Mouse (Mus musculus) brain, adult 2 months (tissue): ENCODE data around the gene Ern2.

Source experiments
- DNase-seq: peaks from one replicate; pipeline ENCODE4 v3.0.0; 2011; ENCODE audit warnings: low read depth, low spot score

Ern2 gene

DNA sequence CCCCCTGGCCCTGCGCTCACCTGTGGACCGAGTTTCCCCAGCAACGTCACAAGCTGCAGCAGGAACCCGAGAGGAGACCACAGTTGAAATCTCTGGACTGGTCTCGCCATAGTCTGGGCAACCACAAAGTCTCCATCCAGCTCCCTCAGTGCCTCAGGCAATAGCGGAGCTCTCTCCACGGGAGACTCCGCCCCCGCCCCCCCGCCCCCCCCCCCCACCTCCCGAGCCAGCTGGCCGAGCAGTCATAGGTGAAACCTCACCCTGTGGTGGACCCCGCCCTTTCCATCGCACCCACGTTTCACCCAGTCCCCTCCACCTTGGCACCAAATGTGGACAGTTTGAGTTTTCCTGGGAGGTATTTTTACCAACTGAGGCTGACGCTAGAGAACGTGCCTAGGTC is at the start of gene Ern2:
Gene Ern2 (minus strand): TSS at position 165 of the 400 bp plus-strand sequence.
- DNase-seq: no peak

DNA sequence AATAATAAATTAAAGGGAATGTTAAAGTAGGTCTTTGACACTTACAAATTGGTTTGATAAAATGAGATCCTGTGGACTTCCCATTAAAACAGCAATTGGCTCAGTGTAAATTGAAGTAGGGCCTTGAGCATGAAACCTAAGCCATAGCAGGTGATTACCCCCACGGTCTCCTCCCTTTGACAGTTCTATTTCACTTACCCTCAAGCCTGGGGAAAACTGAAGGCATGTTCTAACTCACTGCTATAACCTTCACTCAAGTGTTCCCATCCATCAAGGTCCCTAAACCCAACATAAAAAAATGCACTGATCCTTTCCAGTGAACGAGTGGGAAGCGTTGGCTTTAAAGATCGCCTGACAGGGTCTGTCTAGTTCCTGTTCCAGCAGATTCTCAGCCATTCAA is 44.9 kb upstream of the Ern2 start:
- no peak for DNase-seq

DNA sequence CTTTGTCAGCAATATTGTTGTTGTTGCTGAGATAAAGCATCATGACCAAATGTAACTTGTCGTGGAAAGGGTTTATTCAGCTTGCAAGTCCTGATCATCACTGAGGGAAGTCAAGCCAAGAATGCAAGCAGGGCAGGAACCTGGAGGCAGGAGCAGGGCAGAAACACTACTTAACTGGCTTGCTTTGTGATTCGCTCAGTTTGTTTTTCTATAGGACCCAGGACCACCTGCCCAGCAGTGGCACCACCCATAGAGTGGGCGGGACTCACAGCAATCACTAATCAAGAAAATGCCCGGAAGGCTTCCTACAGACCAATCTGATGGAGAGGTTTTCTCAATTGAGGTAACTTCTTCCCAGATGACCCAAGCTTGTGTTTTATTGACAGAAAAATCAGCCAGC is 43.9 kb upstream of the Ern2 start:
- no peak for DNase-seq

DNA sequence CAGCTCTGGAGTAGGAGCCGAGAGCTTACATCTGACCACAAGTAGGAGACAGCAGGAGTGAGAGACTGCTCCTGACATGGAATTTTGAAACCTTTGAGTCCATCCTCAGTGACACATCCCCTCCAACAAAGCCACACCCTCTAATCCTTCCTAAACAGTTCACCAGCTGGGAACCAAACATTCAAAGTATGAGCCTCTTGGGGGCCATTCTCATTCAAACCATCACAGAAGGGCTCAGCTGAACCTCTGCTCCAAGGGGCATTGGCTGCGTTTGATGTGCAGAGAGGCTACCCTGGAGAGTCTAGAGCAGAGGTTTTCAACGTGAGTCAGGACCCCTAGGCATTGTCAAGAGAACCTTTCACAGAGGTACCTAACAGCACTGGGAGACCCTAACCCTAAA is 43.3 kb upstream of the Ern2 start:
- DNase-seq: no peak

DNA sequence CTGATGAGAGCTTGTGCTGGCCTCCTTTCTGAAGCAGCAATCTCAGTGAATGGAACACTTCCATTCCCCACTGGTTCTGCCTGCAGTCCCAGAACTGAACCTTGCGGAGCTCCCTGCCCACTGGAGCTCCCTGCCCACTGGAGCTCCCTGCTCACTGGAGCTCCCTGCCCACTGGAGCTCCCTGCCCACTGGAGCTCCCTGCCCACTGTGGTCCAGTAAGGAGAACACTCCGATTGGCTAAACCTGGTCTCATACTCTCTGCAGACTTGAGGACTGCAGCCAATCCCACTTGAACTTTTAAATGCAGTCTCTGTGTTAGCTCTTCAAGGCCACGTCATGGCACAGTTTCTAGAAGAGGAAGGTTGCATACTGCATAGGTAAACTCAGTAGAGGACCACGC is 40.7 kb upstream of the Ern2 start:
- no peak for DNase-seq

DNA sequence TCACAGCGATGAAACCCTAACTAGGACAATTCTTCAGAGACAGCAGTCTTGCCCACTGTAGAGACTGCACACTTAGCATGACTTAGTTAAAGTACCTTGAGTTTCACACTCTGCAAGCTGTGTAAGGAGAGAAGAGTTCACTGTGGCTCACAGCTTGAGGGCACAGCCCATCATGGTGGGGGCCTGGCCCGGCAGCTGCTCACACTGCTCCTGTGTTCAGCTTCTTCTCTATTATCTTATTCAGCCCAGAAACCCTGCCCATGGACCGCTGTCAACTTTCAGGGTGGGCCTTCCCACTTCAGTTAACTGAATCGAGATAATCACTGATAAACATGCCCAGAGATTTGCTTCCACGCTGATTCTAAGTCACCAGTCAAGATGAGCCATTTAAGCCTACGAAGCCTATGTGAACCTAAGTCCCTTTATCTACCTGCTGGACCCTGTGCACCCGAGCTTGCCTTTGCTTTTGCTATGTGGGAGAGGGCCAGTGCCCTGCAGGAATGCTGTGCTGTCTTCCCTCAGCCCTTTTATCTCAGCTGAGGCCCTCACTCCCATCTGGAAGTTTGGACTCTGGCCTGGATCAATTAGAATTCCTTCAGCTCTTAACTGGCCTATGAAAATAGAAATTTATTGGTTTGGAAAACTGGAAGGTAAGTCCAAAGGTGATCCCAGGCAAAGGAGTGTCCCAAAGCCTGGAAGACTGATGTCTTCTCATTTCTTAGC is 40.2 kb upstream of the Ern2 start:
- no peak for DNase-seq

DNA sequence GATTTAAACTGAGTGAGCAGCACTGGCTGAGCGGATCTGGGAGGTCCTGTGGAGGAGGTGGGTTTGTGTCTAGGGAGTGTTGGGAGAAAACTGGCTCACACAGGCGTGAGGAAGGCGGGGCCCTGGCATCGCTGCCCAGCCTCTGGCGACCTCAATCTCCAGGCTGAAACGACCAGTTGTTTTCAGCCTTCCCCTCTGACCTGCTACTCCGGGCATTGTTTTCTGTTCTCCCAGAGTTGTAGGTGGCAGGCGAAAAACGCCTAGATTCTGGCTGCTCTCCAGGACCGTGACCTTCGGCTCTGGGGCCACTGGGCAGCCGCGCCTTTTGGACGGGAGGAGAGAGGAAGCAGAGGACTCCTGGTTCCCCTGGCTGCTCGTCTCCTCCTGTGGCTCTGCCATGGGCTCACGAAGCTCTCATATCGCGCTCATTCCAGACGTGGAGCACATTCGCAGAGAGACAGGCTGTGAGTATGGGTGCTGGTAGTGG is 33.4 kb upstream of the Ern2 start, which contains the start of gene Chp2:
Gene Chp2 (plus strand): TSS at position 182 of the 487 bp plus-strand sequence.
- DNase-seq: peak; percentile 10

DNA sequence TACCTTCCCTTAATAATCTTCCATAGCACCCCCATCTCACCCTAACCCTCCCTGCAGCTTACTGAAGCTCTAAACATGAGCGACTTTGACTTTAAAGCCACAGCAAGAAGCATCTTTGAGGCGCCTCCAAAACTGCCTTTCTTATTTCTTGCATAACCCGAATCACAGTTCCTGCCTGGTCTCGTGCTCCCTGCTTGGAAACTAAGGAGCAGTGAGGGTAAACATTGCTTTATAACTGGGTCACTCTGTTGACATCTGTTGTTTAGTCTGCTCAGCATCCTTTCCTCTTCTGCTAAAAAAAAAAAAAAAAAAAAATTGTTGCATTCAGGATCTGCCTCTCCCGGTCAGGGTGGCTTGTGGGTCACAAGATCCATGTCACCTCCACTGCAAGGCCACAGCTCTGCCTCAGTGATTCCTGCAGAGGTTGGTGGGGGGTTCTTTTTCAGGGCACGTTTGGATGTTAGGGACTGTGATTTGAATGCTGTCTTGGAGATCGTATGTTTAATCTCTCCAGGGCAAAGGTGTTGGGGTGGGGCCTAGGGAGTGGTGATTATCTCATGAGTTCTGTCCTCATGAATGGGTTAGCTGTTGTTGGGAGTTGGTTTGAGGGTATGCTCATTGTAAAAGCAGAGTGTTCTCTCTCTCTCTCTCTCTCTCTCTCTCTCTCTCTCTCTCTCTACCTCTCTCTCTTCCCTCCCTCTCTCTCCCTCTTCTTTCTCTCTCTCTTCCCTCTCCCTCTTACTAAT is 22.4 kb upstream of the Ern2 start:
- DNase-seq: peak; percentile 27

DNA sequence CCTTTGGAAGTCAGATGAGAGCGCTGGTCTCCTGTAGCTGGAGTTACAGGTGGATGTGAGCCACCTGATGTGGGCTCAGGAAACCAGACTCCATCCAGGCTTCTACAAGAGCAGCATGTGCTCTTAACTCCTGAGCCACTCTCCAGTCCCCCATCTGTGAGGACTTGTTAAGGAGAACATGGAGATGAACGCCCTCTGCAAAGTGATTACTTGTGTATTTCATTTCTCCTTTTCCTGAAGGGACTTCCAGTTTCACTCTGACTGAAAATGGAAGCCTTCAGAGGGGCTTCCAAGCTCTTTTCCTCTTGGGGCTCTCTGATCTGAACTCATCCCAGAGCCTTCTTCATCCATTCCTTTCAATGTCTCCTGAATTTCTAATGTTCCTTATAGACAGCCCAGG is 20.1 kb upstream of the Ern2 start:
- no peak for DNase-seq

DNA sequence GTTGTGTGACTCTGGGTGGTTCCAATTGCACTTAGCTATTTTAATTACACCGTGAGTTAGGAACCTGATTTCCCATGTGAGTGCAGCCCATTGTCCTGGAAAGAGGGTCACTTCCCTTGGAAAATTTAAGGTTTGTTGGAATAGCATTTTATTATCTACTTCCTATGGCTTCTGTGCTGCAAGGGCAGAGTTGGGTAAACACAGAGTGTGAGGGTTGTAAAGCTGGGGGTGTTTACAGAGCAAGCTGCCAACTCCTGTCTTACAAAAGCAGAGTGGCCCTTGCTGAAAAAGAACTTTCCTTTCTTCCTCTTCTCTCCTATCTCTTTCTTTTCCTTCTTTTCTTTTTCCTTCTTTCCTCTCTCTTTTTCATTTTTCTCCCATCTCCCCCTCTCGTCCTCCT is 17.9 kb upstream of the Ern2 start:
- DNase-seq: no peak

DNA sequence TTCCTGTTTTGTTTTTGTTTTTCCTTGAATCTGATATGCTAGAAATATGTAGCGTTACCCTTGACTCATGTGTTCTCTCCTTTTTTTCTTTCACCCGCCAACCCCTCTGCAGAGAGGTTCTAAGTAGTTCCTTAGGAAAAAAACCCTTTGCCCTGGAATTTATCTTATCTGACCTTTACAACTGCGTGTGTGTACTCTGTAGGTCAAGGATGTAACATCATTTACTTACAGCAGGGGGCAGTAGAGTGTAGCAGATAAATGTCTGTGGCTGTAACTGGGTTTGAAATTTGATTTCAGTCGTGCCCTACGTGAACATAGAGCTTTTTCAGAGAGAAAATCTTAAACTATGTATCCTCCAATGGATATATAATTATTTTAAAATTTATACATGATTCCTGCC is 13.3 kb upstream of the Ern2 start:
- peak; percentile 63 for DNase-seq

DNA sequence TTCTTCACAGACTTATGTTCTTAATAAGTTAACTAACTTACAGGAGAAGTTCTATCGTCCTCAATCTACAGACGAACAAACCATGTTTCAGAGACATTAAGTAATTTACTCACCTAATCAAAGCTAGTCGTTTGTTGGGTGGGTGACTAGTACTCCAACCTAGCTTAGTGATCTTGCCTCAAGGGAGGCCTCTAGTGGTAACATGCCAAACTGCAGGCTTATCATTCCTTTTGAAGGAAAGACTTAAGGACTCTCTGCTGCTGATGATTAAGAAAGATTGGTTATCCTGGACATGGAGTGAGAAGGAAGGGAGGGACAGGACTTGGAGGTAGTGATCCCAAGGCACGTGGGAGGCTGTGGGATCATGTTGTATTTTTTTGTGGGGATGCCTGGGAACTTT is 11.3 kb upstream of the Ern2 start:
- peak; percentile 75 for DNase-seq

DNA sequence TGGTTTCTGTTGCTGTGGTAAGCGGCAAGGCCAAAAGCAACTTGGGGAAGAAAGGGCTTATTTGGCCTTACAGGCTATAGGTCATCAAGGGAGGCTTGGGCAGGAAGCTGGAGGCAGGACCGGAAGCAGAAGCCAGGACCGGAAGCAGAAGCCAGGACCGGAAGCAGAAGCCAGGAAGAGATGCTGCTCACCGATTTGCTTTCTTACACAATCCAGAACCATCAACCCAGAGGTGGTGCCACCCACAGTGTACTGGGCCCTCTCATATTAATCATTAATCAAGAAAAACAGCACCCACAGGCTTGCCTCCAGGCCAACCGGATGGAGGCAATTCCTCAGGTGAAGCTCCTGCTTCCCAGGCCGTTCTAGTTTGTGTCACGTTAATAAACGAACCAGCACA is 10.8 kb upstream of the Ern2 start:
- no peak for DNase-seq

DNA sequence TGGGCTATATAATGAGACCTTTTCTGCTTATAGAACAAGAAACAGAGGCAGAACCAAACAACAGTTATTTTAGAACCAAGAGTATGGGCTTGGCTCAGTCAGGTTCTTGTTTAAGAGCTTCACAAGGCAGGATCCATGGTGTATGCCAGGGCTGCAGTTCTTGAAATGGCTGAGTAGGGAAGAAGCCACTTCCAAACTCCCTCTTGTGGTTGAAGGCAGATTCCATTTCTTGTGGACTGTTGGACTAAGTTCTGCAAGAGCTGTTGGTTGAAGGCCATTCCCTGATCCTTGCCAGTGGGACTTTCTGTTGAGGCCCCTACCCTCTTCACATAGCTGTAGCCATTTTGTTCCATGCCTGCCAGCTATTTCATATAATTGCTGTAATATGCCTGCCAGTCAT is 7.9 kb upstream of the Ern2 start:
- DNase-seq: no peak

DNA sequence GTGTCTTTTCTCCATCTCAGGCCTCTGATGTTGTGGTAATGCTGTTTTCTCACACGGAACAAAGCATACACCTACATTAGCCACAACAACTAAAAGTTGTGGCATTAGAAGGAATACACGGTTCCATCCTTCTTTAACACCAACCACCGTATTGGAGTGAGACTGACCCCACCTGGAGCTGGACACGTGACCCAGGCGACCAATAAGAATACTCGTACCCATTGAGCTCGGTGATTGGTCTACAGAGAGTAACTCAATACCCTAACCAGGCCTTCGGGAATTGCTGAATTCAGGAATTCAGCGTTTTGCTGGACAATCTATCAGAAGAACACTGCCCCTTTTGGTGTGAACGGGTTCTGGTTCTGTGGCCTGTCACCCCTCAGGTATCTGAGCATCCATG is 5.1 kb upstream of the Ern2 start:
- DNase-seq: no peak

DNA sequence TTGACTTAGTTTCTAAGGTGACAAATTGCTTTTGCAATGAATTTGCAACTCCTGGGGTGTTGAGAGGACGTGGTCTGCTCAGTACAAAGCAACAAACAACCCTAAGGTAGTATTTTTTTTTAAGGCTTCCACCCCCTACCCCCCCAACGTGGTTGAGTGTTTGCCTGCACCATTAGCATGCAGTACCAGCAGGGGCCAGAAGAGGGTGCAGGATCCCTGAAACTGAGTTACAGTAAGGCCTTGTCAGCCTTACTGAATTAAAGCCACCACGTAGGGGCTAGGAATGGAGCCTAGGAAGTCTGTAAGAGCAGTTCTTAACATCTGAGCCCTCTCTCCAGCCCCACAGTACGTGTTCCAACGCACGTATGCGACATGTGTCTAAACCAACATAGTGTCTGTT is 3.5 kb upstream of the Ern2 start:
- DNase-seq: peak; percentile 51

DNA sequence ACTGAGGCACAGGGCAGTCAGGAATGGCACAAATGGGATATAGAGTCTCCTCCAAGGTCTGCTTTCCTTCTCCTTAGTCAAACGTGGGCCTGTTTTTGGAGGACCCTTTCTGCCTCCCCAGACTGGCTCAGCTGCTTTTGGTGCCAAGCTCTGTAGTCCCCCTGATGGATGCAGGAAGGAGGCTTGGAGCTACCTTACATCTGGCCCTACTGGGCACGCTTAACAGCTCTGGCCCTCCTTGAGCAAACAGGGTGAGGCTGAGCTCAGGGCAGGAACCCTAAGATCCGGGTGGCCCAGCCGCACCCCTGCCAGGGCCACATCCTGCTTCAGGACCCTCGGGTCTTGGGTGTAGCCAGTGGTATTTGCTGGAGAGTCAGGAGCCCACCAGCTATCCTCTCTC is 1.4 kb downstream of the Ern2 start:
- DNase-seq: no peak

DNA sequence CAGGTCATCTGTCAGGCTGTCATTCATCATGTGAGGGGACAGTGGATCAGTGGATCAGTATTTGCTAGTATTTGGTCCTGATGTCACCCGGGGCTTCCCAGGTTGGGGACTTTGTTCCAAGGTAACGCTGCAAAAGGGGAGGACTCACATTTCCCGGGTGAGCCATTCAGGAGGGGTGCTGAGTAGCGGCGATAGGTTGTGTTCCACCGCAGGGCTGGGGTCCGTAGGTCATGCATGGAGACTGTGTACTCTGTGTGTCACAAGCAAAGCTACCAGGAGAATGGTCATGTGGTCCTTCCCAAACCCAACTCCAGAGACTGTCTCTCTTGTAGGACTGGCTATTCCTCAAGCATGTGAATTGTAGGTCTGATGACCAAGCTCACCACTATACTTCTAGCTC is 5.3 kb downstream of the Ern2 start:
- DNase-seq: no peak

DNA sequence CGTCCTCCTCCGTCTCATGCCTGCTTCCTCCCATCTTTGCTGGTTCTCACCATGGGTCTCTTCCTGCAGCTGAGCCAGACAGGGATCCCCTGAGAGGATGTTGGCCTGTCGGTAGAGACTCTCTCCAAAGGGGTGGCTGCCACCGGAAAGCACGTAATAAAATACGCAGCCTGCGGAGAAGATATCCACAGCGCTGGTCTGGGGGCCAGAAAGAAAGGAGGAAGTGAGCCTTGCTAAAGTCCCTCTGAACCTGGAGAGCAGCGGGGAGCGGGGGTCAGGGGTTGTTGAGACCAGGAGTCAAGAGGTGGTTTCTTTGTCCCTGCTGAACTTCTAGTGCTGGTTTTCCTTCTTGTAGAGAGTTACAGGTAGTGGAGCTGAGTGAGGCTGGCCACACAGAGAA is 14.4 kb downstream of the Ern2 start:
- no peak for DNase-seq

DNA sequence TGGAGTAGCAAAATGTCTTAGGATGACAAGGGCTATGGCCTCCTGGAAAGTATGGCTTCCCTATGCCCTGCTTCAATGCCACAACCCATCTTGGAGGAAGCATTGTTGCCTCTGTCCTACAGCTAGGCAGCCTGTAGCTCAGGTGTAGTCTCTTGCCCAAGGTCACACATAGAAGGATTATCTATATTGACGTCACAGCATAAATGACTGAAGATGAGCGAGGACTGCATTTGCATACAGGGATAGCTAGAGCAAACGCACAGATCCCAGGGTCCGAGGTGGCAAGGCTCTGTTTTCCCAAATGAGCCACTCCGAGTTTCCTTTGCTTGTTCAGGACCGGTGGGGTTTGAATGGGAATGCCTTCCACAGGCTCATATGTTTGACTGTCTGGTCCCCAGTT is 15.3 kb downstream of the Ern2 start:
- DNase-seq: no peak

DNA sequence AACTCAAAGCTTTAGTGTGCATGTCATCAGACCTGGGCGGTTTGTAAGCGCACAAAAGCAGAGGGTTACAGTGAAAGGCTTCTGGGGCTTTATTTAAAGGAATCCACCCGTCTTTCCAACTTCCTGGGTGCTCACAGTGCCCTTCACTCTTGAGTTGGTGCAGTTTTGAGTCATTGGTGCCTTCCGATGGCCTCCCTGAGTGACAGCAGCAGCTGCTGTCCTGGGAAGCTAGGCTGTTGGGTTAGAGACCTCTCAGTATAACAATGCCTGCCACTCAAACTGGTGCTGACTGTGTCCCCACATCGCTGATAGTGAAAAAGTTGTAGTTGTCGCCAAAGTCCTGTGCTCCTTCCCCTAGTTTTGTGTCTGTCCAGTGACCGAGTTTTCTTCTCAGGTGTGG is 18.8 kb downstream of the Ern2 start:
- DNase-seq: no peak

DNA sequence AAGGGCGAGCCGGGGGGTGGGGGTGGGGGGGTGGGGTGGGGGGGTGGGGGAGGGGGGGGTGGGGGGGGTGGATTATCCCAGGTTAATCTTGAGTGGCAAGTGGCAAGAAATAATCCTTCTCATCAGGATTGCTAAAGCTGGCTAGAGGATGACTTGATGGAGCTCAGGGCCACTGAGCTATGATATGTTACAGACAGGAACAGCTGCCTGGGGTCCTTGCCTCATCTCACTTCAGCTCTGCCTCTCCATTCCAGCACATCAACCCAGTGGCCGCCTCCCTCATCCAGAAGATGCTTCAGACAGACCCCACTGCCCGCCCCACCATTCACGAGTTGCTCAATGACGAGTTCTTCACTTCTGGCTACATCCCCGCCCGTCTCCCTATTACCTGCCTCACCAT is 22.2 kb downstream of the Ern2 start:
- DNase-seq: no peak

DNA sequence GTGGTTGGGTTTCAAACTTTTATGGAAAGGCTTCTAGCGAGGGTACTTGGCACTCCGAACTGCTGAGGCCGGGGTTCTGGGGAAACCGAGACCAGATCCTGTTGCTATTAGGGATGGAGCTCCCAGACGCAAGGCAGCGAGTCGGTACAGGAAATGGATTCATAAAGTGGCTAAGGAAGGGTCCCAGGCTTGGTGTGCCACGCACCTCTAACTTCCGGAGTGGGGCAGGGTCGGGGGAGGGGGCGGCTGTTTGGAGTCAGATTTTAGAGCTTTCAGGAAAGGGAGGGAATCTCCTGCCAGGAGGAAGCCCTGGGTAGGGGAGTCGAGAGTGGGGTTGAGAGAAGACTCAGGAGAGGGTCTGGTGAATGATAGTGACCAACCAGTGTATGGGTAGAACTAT is 26.0 kb downstream of the Ern2 start:
- DNase-seq: no peak
